Mouse (Mus musculus) C2C12 (cell line): Measurements from ENCODE around the gene Cpne9. TPM values are rescaled to one million over a fixed set of nuclear protein-coding genes. Genes with fewer than 3 reads are reported as not detected.

ENCODE experiments used
- H3K27me3 ChIP-seq: one replicate; pipeline ENCODE4 v1.6.1; 2011; ENCODE audit not compliant: control insufficient read depth, insufficient read depth, insufficient read length
- H3K36me3 ChIP-seq: one replicate; pipeline ENCODE4 v1.6.1; 2011; ENCODE audit not compliant: control insufficient read depth, insufficient read depth
- H3K4me3 ChIP-seq: one replicate; pipeline ENCODE4 v1.5.1; 2011; ENCODE audit warnings: mild to moderate bottlenecking, control low read depth; ENCODE audit not compliant: poor library complexity, insufficient read depth, severe bottlenecking
- H3K79me2 ChIP-seq: one replicate; pipeline ENCODE4 v1.6.1; 2011; ENCODE audit not compliant: control insufficient read depth, insufficient read depth
- H3K79me3 ChIP-seq: one replicate; pipeline ENCODE4 v1.6.1; 2011; ENCODE audit warnings: low read depth, control low read depth
- H3ac ChIP-seq: one replicate; pipeline ENCODE3; 2011; ENCODE audit warnings: low read depth; ENCODE audit not compliant: control insufficient read depth, insufficient read length
- CEBPB ChIP-seq: IDR thresholded peaks from one replicate; pipeline ENCODE4 v1.6.1; 2011; ENCODE audit warnings: low read depth, mild to moderate bottlenecking, control low read depth, moderate library complexity
- CTCF ChIP-seq: IDR thresholded peaks from one replicate; pipeline ENCODE4 v1.5.1; 2011; ENCODE audit not compliant: control insufficient read depth, insufficient read depth, insufficient read length
- FOSL1 ChIP-seq: IDR thresholded peaks from one replicate; pipeline ENCODE4 v1.8.0; 2011; ENCODE audit warnings: mild to moderate bottlenecking, low read length; ENCODE audit not compliant: poor library complexity, insufficient read depth, severe bottlenecking
- MAX ChIP-seq: IDR thresholded peaks from one replicate; pipeline ENCODE4 v1.6.1; 2011; ENCODE audit warnings: mild to moderate bottlenecking, control low read depth
- MYOD1 ChIP-seq: IDR thresholded peaks from one replicate; pipeline ENCODE4 v1.6.1; 2011; ENCODE audit warnings: low read depth; ENCODE audit not compliant: control insufficient read depth, insufficient read length
- MYOG ChIP-seq: IDR thresholded peaks from one replicate; pipeline ENCODE4 v1.6.1; 2011; ENCODE audit not compliant: control insufficient read depth, insufficient read length; ENCODE audit errors: extremely low read depth
- USF1 ChIP-seq: IDR thresholded peaks from one replicate; pipeline ENCODE4 v1.6.1; 2011; ENCODE audit warnings: low read depth, mild to moderate bottlenecking, control low read depth, moderate library complexity
- polyA plus RNA-seq: library from polyadenylated mRNA; unstranded; fragments of >200 nt; fragmentation: generic; extraction: Trizol; gene quantifications from one replicate; pipeline ENCODE4 v1.2.1, GENCODE M21; 2012; ENCODE audit warnings: missing spikeins

The Cpne9 gene
- polyA plus RNA-seq, 1 experiment = 0.01 TPM

GRCm38 (mm10) chr6:113336852-113337620 lies 54.9 kb downstream of the Cpne9 start:
- Histone ChIP-seq H3K79me3 (no peaks in the 10 kb centered on the region), H3K36me3 (peaks cover 56% of the 10 kb centered on the region)
- TF ChIP-seq USF1 (no peak), CTCF (no peak)

DNA sequence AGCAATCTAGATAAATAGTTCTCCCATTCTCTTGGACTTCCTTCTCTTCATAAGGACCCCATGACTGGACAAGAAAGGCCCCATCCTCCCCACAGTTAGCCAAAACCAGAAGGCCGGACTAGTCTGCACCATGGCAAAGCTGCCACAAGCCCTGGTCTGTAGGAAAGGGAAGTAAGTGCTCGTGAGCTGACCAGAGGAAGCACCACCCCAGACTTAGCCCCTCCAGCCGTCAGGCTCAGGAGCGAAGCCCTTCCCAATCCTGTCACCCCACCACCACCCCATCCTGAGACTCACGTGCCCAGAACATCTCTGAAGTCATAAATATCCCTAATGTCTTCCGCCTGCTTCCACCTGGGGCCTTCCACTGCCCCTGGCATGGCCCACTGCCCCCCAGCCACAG lies 59.5 kb downstream of the Cpne9 start:
- Histone ChIP-seq H3K36me3 (peaks cover 17% of the 10 kb centered on the region), H3K79me2 (peaks cover 7% of the 10 kb centered on the region), H3ac (no peak overlapping the region), H3K27me3 (no peaks in the 10 kb centered on the region), H3K79me3 (no peaks in the 10 kb centered on the region), H3K4me3 (no peak overlapping the region)
- TF ChIP-seq MAX (no peak), USF1 (no peak), MYOD1 (no peak), CTCF (no peak), FOSL1 (no peak), CEBPB (no peak), MYOG (no peak)

More at GRCm38 (mm10) chr6:113336852-113337620, 54.9 kb downstream of the Cpne9 start:
- H3K79me2 ChIP-seq = no peaks in the 10 kb centered on the region
- H3K27me3 ChIP-seq = no peaks in the 10 kb centered on the region
- no peak overlapping the region for H3K4me3 ChIP-seq
- H3ac ChIP-seq = no peak overlapping the region

DNA sequence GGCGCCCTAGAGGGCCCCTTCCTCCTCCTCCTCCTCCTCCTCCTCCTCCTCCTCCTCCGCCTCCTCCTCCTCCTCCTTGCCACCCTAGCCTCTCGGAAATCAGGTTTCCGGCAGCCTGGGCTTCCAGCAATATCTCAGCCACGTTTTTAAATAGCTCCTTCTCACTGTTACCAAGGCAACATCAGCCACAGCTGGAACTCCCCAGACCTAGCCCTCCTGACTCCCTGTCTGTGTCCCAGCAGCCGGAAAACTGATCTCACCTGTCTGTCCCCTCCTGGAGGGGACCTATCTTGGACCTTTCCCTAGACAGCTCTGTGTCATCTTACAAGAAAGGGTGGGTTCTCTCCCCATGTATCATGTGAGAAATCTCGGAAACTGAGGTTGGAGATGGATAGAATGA lies 60.2 kb downstream of the Cpne9 start:
- H3K4me3 ChIP-seq = no peak overlapping the region
- no peak overlapping the region for H3ac ChIP-seq
- H3K79me2 ChIP-seq = peaks cover 7% of the 10 kb centered on the region
- no peaks in the 10 kb centered on the region for H3K79me3 ChIP-seq
- TF ChIP-seq MYOG (no peak), CEBPB (no peak), FOSL1 (no peak), CTCF (no peak), USF1 (no peak), MAX (no peak), MYOD1 (no peak)
- H3K27me3 ChIP-seq = no peaks in the 10 kb centered on the region
- peaks cover 17% of the 10 kb centered on the region for H3K36me3 ChIP-seq

- peaks cover 7% of the 10 kb centered on the region for H3K36me3 ChIP-seq
- H3K27me3 ChIP-seq = no peaks in the 10 kb centered on the region
- peaks cover 7% of the 10 kb centered on the region for H3K79me2 ChIP-seq
- no peak for TF ChIP-seq MYOD1
- no peak for TF ChIP-seq CTCF
- TF ChIP-seq FOSL1 = no peak
- no peak for TF ChIP-seq MYOG
- TF ChIP-seq USF1 = no peak
- no peak for TF ChIP-seq MAX
- no peak for TF ChIP-seq CEBPB
- H3K4me3 ChIP-seq = peak within 1 kb of the TSS; percentile 40
- no peaks in the 10 kb centered on the region for H3K79me3 ChIP-seq
- peak within 1 kb of the TSS; percentile 73 for H3ac ChIP-seq
Measured at GRCm38 (mm10) chr6:113343177-113344092, 61.3 kb downstream of the Cpne9 start, which contains the start of gene Camk1. Gene Camk1 (minus strand): TSS chr6:113343984.

GRCm38 (mm10) chr6:113344321-113344720 lies 62.2 kb downstream of the Cpne9 start:
- Histone ChIP-seq H3K4me3 (no peak overlapping the region), H3K36me3 (peaks cover 4% of the 10 kb centered on the region)

GRCm38 (mm10) chr6:113346897-113347296 lies 64.8 kb downstream of the Cpne9 start:
- no peaks in the 10 kb centered on the region for H3K27me3 ChIP-seq
- H3K79me3 ChIP-seq = no peaks in the 10 kb centered on the region
- H3K36me3 ChIP-seq = no peaks in the 10 kb centered on the region
- peaks cover 7% of the 10 kb centered on the region for H3K79me2 ChIP-seq
- H3K4me3 ChIP-seq = no peak overlapping the region
- no peak overlapping the region for H3ac ChIP-seq
- TF ChIP-seq FOSL1 (no peak), USF1 (no peak), MYOG (no peak), CTCF (no peak), MAX (no peak), CEBPB (no peak), MYOD1 (no peak)

More at GRCm38 (mm10) chr6:113344321-113344720, 62.2 kb downstream of the Cpne9 start:
- Histone ChIP-seq H3K27me3 (no peaks in the 10 kb centered on the region), H3K79me3 (no peaks in the 10 kb centered on the region), H3ac (no peak overlapping the region), H3K79me2 (peaks cover 7% of the 10 kb centered on the region)
- TF ChIP-seq CTCF (no peak), USF1 (peak; percentile 59)
